Mouse (Mus musculus) embryo, embryonic 11 days (tissue): ENCODE results near the gene Kcnk16.
A peak's percentile ranks its signal among the peaks of the same experiment; 100 is the strongest.
"Not testable (repeated sequence)": the region's sequence is repeated elsewhere in the genome, so short reads cannot be mapped to it uniquely, and the experiment has no call there.

Experiments used
- DNase-seq: peaks from one replicate; pipeline ENCODE4 v3.0.0-alpha.2; 2015

Gene Kcnk16

GRCm38 (mm10) chr14:20269082-20269809 lies at the start of gene Kcnk16:
Kcnk16 (minus strand) TSS chr14:20269199.
- DNase-seq: no peak

- no peak for DNase-seq
Observed at GRCm38 (mm10) chr14:20315137-20315536, 46.1 kb upstream of the Kcnk16 start.

DNA sequence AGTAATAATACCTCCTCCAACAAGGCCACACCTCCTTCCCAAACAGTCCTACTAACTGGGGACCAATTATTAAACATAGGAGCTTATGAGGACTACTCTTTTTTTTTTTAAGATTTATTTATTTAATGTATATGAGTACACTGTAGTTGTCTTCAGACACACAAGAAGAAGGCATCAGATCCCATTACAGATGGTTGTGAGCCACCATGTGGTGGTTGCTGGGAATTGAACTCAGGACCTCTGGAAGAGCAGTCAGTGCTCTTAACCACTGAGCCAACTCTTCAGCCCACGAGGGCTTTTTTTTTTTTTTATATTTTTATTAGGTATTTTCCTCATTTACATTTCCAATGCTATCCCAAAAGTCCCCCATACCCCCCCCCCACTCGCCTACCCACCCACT lies 36.1 kb upstream of the Kcnk16 start:
- DNase-seq: not testable (repeated sequence)

GRCm38 (mm10) chr14:20298131-20298530 lies 29.1 kb upstream of the Kcnk16 start:
- DNase-seq: no peak

- DNase-seq: no peak
Observed at GRCm38 (mm10) chr14:20297616-20298015, 28.6 kb upstream of the Kcnk16 start.

DNA sequence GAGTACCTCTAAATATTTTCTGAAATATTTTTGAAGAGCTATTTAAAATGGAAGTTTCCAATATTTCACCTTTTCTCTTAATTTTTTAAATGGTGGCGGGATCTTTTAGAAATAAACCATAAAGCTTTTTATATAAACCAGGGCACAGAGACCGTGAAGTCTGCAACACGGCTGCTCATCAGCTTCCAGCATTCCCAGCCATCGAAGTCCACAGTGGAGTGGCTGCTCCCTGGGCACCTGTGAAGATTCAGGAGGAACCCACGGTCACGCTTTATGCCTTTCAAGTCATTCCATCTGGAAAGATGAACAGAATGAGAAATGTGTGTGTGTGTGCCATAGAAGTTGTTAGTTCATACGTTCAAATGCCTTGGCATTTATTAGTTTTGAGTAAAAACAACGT lies 25.9 kb upstream of the Kcnk16 start:
- no peak for DNase-seq

- DNase-seq: peak; percentile 96
Observed at GRCm38 (mm10) chr14:20294117-20294892, 25.3 kb upstream of the Kcnk16 start, which contains the start of gene Nudt13. Nudt13 (plus strand) TSS chr14:20294697.

GRCm38 (mm10) chr14:20291391-20291790 lies 22.4 kb upstream of the Kcnk16 start:
- DNase-seq: no peak

- no peak for DNase-seq
Observed at GRCm38 (mm10) chr14:20268421-20268820, 578 bp downstream of the Kcnk16 start.

DNA sequence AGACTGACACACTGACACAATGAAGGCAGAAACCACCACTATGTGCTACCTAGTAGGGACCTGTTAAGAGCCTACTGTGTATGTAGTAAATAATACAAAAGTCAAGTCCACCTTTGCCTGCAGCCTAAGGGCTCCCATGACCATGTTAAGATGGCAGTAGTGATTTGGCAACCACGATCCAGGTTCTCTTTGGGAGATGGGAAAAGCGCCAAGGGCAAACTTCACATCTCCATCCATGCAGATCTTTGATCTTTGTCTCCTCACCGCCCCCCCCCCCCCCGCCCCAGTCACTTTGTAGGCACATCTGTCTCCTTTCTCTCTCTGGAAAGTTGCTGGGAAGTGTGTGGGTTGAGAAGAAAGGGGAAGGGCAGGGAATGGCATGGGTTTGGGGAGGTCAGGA lies 6.7 kb downstream of the Kcnk16 start:
- no peak for DNase-seq

DNA sequence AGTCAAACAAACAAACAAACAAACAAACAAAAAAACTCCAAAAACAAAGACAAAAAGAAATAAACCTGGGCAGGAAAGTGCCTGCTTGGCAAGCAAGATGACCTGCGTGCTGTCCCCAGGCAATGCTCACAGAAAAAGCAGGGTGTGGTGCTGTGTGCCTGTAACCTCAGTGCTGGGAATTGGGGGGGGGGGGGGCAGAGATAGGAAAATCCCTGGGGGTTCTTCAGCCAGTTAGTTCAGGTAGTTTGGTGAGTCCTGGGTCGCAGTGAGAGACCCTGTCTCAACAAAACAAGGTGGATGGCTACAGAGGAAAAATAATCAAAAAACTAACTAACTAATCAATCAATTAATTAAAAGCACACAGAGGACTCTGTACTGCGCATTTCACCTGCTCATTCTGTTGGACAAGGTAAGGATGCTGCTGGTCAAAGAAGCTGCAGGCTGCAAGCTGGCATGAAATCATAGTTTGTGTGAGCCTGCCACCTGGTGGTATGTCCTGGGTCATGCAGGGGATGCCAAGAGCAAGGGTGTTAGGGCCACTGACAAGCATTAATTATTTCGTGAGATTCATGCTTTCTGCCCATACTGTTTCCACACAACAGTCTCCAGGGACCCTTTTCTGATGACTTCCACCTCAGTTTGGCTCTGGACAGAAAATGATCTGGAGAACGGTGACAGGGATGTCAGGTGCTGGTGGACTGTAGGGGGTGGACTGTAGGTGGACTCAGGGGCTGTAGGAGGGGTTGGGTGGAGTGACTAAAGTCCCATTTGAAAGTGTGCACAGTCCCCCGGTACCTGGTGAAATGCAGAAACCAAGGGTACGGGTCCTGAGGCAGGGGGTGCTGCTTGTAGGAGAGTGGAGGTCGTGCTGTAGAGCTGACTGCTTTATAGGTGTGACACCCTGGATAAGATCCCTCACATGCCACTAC lies 10.6 kb downstream of the Kcnk16 start:
- peak; percentile 74 for DNase-seq

DNA sequence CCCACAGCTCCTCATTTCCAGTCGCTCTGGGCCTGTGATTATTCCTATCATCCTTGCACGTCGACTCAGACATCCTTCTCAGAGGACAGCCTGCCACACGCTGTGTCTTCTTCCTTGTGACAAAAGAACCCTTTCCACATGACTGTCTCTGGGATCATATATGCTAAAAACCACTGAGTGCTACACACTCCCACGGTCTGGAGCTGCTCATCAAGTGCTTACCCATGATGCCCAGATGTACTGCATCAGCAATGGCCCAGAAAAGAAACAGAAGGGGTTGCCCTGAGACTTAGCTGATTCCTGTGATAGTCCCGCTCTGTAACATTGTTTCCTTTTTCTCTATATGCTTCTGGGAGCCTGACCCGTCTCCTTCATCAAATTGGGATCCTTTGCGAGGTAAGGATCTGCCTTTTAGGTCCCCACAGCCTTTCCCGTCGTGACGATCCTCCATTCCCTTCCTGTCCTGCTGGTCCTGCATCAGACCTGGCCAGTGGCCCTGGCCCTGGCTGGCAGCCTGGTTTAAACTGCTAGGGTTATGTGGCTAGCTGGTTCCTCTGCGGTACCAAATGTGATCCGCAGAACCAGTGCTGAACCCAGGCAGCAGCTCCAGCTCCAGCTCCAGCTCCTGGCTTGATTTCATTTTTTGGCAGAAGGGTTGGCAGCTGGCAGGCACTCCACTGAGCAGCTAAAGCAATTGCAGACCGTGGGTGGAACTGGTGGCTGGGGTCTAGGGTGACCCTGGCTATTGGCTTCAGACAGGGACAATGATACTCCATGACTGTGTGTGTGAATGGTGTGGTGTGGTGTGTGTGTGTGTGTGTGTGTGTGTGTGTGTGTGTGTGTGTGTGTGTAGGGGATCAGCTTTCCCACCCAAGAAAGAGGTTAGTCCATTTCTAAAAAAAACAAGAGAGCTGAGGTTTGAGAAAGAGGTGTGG lies 18.5 kb downstream of the Kcnk16 start:
- DNase-seq: no peak

DNA sequence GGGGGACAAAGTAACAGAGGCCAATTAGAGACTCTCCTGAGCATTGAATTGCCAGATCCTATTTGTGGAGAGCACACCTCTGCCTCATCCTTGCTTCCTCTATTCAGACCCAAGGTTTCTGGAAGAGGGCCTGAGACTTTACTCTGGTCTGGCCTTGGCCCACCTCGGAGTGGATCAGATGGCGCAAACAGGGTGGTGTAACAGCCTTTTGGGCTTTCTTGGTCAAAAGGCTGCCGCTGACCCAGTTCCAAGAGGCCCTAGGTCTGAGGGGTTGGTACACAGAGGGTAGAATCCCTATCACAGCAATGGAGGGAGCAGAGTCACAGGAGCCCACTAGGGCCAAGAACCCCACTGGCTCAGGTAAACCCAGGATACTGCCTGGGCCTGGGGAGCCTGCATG lies 21.0 kb downstream of the Kcnk16 start:
- no peak for DNase-seq

DNA sequence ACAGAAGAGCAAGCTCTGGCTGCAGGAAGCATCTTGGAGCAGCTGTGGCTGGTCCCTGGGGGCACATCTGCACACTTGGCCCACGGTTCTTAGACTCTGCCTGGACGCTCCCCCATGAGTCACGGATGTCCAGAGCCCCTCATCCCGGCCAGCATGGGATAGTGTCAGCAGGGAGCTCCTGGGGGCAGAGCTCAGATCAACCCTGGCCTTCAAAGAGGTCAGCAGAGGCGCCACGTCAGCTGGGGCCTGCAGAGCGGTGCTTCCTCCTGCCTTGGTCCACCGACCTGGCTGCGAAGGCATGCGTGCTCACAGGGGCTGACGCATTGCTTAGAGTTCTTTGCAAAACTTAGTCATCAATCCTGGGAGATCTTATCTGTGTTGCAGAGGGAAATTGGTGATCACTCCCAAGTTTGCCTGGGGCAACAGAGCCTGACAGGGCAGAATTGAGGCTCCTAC lies 22.2 kb downstream of the Kcnk16 start:
- no peak for DNase-seq

- no peak for DNase-seq
Observed at GRCm38 (mm10) chr14:20245861-20246260, 23.1 kb downstream of the Kcnk16 start.

GRCm38 (mm10) chr14:20245318-20245717 lies 23.7 kb downstream of the Kcnk16 start:
- DNase-seq: no peak

- DNase-seq: no peak
Observed at GRCm38 (mm10) chr14:20243158-20243557, 25.8 kb downstream of the Kcnk16 start.

DNA sequence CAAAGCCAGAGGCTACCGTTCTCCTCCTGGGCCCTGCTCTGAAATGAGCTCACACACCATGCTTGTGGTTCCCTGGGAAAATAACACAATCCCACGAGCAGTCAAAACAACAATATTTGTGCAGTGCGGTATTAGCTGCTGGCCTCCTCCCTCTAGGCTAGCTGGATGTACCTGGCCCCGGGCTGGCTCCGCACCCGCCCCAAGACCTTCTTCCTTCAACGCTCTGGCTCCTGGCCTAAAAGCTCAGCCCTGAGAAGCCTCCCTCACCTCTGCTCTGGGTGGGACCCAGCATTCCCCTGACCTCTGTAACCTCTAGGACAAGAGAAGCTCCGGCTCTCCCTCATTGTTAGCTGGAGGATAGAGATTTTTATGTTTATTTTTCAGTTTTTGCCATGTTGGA lies 26.5 kb downstream of the Kcnk16 start:
- no peak for DNase-seq

DNA sequence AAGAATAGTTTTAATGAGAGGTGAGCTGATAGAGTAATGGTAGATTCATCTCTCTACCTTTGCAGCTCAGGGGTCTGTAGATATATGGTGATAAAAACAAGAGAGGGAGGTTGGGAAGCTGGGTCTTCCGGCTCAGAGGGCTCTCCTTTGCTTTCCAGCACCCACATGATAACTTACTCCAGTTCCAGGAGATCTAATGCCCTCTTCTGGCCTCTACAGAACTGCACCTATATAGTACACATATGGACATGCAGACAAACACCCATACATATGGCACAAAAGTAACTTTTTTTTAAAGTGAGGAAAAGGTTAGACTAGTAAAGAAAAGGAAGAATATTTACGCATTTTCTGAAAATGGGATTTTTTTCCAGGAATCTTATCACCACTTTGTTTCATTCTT lies 34.6 kb downstream of the Kcnk16 start:
- DNase-seq: no peak

DNA sequence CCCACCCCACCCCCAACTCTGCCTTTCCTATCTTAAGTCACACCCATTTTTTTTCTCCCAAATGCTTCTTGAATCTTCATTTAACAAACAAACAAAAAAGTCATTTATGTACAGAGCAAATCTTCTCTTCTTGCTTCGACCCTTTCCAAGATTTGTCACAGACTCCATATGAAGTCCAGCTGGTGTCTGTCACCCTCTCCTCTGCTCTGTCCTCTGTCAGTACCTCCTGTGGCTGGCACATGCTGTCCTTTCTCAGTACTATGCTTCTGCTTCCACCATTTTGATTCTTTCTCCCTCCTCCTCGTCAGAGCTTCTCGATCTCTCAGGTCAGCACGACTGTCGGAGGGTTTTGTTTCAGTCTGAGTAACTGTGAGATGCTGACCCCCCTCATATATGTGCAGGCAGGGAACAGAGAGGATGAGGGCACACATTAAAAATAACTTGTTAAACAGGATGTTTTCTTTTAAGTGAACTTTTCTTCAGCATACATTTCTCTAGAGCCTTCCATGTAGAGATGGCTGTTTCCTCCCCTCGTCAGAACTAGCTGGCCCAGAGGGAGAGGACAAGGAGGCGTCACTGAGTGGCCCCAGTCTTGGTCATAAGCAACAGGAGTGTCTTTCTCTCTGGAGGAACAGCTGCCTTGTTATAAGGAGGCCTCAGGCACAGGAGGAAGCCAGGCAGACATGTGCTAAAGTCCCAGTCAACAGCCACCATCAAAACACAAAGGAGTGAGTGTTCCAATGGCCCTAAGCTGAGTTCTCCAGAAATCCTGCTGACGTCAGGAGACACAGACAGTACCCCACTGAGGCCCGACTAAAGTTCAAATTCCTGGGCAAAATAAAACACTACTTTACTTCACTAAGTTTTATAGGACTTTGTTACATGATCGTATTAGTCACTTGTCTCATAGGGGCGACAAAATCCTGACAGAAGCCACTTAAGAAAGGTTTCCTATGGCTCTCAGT lies 35.7 kb downstream of the Kcnk16 start:
- no peak for DNase-seq

- DNase-seq: no peak
Observed at GRCm38 (mm10) chr14:20230063-20230491, 38.9 kb downstream of the Kcnk16 start.
